Mouse (Mus musculus) naive thymus-derived CD4-positive, alpha-beta T cell, adult 2 months (primary cell): Measurements from ENCODE around the gene AU041133.
"Not testable (repeated sequence)": the region's sequence is repeated elsewhere in the genome, so short reads cannot be mapped to it uniquely, and the experiment has no call there.

Experiments used
- DNase-seq: peaks from one replicate; pipeline ENCODE4 v3.0.0-alpha.2; 2011; ENCODE audit warnings: low read depth

AU041133 gene

DNA sequence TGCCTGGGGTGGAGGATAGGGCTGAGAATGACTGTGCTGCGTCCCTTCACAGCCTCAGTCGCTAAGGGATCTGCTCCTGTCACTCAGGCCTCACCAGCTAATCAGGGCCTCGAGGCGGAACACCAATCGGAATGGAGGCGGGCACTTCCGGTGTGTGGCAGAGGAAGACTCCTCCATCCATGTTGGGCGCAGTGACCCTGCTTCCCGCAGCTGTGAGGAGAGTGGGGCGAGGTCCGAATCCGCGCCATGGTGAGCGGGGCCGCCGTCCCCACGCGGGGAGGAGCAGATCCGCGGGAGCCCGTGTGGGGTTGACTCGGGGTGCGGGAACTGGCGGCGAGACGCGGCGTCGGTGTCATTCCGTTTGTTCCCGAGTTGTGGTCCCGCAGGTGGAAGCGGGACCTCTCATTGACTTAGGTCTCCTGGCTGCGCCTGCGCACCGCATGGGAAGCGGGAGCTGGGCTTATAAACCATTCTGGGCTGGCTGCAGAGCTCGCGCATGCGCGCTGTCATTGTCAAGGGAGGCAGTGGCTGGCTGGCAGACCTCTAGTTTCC is at the start of gene AU041133:
TSS of gene AU041133 (plus strand) at position 164 of the 552 bp plus-strand sequence.
- peak; percentile 87 for DNase-seq

DNA sequence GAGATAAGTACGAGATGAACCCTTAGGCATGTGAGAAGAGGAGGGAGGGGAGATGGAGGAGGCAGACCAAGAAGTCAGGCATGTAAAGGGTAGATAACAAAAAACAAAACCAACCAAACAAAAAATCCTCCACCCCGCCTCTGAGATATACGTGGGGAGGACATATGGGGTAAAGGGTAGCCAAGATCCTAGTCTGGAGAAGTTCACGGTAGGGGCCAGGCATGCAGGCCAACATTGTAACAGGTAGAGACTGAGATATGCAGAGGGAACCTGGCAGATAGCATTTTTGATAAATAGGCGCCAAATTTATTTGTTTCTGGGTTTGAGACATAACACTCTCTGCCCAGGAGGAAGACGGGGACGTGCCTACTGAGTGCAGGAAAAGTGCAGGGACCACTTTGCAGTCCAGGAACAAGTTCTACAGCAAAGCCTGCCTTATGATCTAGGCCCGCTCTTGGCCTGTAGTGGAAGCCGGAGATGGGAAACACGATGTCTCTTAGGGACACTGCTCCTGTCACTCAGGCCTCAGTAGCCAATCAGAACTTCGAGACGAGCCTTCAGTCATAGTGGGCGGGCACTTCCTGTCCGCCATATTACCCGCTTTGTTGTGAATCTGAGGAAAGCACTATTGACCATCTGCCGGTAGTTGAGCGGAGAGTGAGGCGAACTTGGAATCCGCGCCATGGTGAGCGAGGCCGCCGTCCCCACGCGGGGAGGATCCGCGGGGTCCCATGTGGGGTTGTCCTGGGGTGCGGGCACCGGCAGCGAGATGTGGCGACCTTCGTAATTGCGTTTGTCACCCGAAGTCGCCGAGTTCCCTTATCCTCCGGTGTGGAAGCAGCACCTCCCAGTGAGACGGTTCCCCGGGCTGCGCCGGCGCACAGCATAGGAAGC is 44.8 kb upstream of the AU041133 start, which contains the start of gene BC024063:
TSS of gene BC024063 (plus strand) at position 626 of the 894 bp plus-strand sequence.
- peak; percentile 73 for DNase-seq

DNA sequence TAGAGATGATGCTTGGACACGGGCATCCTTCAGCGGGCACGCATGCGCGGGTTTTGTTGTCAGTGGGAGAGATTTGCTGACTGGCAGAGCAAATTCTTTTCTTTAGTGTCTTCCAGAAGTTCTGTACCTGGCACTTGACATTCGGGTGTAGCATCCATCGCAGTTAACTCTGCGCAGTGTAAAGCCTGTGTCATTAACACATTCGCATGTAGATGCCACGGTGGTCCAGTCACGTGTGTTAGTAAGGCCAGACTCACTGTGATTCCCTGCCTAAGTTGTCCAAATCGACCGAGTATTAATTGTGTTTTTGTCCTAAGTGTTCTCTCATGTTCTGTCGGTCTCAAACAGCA is 44.2 kb upstream of the AU041133 start:
- DNase-seq, result not testable (repeated sequence)

- no peak for DNase-seq
Observed at GRCm38 (mm10) chr10:82117206-82117605, 10.6 kb upstream of the AU041133 start.

DNA sequence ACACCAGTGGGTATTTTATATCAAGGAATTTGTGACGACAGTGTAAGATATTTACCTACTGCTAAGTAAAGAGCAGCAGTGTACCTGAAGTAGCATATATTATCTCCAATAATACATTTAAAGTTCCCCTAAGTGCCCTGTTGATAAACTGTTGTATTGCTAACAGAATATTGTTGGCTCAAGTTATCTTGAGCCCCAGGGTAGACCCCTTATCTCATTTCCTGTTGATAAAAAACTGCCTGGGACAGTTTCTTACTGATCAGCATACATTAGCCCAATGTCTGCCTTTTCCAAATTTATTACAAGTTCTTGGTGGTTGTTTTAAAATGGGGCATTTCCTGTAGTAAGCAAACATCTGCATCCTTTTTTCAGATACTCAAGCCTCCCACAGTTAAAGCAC is 17.5 kb downstream of the AU041133 start:
- no peak for DNase-seq

DNA sequence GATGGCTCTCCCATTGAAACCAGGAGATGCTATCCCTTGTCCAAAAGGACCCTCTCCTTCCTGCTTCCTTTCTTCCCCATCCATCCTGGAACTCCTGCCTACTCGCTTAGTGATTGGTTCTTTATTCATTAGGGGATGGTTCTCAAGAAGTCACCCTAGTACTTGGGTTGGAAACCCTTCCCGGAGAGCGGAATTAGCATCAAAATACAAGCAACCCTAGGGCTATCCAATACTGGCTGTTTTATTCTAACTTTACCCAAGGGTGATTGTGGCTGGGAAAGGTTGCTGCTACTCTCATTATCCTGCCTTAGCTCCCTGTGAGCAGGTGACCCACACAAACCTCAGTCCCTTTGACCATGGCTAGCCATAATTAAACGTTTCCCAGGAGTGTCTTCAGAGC is 19.8 kb downstream of the AU041133 start:
- no peak for DNase-seq

DNA sequence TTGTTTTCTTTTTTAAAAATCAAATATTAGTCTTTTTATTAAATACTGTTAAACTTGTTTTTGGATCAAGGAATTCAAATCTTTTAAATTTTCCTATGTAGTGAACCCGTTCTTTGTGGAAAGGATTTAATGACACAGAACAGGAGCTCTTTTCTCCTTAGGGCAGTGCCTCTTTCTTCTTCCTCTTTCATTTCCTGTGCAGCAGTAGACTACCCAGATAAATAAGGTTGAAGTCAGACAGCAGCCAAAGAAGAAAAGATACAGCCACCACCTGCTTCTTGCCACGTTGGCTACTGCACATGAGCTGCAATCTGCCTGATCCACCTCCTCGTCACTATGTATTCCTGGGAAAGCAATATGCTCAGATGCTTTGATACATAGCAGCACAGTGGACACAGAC is 40.0 kb downstream of the AU041133 start:
- no peak for DNase-seq

DNA sequence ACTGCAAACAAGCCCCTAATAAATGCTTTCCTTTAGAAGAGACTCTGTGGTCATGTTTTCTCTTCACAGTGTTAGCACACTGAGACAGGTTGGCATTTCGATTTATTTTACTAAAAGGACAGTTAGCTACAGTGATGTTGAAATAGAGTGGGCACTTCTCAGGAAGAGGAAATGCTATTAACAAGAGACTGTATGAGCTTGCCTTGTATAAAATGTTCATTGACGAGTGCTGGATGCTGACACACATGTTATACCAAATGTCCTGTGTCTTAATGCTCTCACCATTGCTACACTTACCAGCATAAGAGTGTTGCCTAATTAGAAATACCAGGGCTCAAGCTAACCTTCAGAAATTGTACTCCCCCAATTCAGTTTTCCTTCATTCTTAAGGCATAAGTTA is 42.0 kb downstream of the AU041133 start:
- no peak for DNase-seq

DNA sequence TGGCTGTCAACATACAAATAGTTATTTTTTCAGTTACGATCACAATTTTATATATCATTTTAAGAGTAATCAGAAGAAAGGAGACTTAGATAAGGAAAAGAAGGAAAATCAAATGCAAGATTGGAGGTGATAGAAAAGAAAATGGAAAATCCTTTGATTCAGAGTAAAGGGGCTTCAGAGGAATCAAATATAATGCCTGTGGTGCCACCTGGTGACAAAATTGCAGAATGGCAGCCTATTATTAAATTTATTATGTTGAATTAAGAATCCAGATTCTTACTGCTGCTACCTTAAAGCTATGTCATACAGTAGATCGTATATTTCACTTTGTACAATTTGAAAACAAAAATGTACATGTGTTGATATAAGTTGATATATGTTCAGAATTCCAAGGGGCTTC is 43.0 kb downstream of the AU041133 start:
- peak; percentile 59 for DNase-seq

DNA sequence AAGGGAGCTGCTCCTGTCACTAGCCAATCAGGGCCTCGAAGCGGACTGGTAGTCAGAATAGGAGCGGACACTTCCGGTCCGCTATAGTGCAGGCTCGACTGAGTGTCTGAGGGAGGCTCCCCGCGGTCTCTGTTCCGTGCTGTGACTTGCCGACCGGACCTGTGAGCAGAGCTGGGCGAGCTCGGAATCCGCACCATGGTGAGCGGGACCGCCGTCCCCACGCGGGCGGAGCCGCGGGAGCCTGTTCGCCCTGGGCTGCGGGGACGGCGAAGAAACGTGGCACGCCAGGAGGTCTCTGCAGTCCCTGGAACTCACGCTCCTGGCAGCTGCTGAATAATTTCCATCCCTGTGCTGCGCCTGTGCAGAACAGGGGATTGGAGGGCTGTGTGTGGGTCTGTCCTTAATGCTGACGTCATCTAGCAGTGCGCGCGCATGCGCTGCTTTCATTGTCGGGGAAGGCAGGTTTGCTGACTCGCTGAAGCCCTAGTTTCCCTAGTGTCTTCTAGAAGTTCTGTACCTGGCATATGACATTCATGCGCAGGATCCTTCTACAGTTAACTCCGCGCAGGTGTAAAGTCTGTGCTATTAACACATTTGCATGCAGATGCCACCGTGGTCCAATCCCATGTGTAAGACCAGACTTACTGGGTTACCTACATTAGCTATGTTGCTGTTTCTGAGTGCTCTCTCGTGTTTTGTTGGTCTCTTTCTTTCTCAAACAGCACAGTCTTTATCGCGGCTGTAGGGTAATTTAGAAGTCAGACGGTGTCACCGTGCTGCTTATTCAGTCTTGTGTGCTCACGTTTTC is 50.6 kb downstream of the AU041133 start:
- DNase-seq, result peak; percentile 89
